Mouse (Mus musculus): ENCODE measurements around the gene Snn. TPM values are rescaled to one million over a fixed set of nuclear protein-coding genes. Genes with fewer than 3 reads are reported as not detected.

The Snn gene
- total RNA-seq, 1 experiment from 2014 or later: 16.7 TPM

DNA sequence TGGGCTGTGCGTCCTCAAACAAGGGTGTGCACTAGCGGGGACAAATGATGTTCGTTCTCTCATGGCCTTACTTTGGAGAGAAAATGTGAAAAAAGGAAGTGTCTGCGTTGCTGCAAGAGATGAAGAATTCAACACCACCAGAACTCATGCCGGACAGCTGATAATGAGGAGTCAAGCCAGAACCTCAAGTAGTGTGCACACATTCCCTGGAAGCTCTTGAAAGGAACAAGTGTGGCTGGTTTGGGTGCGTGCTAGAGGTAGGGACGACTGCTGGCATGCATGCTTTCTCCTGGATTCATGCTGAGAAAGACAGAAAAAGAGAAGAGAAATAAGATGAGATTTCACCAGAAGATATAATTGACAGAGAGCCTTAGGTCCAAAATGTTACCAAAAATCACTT, 13.6 kb upstream of the Snn start:
- no peak for DNase-seq

DNA sequence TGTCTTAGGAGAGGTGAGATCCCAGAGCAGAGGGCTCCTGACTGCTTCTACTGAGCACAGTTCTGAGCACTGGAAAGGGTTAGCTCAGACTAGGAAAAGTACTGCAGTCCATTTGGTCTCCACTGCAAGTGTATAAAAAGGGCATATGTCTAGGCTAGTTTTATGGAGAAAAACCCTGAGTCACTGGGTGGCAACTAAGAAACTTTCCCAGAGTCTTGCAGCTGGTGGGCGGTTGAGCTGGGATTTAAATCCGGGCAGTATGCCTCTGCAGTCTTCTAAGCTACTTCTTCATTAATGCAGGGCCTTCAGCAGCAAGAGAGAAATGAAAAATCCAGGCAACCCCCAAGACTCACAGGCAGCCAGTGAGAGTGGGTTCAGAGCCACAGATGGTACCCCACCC, 10.5 kb upstream of the Snn start:
- no peak for DNase-seq

DNA sequence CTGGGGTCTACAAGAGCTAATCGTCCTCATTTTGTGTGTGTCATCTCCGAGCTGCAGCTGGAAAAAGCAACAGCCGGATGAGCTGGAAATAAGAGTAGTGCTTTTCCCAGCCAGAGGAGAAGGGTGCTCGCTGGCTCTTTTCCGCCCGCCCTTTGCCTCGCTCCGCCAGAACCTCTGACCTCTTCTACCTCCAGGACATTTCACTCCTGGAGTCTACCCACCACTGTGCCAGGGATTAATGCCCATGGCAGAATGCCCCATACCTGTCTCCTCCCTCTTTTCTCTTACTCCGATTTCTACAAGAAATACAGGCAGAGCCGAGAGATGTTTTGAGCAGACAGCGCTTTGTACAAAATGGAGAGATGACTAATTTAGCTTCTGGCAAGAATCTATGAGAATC, 9.6 kb upstream of the Snn start:
- no peak for DNase-seq

DNA sequence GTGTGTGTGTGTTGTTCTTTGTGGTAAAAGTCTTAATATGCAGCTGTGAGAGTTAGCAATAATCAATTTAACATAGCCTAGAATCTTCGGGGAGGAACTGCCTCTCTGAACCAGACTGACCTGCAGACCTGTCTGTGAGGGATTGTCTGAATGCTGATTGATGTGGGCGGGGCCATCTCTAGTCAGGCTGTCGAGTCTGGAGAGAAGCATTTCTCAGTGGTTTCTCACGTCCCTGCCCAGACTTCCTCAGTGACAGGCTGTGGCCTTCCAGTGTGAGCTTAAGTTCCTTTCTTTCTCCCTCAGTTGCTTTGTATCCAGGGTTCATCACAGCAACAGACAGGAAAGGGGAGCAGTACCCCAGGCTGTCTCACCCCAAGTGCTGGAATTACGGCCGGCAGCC, 6.3 kb upstream of the Snn start:
- DNase-seq: no peak

DNA sequence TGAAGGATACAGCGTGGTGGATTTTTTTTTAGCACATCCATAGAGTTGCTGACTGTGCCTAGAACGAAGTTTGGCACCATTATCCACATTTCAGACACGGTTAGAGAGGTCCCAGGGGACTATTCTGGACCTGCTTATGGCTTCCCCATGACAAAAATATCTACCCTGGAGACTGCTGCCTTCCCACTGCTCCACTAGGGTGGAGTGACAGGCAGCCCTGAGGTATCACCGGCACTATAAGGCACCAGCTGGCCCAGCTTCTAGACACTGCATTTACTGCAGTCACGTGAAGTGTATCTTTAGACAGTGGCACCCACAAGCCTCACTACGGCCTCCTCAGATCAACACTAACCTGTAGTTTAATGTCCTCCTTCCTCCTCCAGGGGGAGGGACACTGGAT, 5.9 kb upstream of the Snn start:
- DNase-seq: no peak

DNA sequence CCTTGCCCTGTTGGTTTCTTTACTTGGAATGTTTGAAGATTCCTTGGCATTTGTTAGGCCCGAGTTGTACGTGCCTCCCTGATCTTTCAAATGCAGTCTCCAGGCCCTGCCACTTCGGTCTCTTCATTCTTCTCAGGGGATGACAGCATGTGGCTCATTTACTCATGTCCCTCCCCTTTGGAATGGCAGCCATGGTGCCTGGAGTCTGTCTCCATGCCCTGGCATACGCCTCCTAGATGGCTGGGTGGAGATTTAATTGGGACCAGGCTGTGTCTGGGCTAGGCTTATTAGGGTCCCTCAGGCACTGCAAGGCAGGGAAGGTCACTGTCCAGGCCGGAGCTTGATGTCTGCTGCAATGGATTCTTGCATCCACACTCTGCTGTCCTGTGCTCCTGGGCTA, 4.8 kb upstream of the Snn start:
- no peak for DNase-seq

DNA sequence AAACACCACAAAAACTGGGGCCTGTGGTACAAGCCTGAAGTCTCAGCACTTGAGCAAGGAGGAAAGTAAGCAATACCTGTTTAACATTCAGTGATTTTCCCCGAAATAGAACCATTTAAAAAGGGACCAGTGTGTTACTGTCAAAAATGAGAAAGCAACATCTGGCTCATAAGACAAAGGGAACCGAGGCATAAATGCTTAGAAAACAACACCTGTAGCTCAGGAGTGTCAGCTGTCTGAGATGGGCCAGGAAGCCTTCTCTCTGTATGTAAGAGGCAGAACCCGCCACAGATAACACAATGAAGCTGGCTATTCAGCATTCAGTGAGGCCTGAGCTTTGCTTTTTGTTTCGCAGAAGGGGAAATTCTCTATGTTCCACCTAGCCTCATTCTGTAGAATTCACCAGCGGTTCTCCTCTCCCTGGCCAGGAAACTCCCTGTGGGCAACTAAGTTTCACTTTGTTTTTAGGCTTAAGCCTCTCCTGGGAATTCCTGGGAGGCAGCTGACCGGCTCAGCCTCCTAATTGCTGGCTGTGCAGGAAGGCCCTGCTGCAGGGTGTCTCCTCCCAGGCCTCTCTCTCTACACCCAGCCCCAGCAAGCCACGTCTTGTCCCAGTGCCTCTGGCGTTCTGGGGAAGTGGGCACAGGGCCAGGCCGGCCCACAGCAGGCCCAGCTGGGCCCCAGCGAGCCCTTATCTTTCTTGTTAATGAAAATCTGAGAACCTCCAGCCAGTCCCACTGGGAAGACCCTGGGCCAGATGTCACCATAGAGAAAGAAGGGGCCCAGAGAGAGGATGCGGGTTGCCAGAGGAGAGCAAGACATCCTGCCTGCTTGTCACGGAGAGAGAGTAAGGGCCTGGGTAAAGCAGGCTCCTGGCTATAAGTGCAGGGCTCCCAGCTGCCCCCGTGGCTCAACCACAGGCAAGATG, 2.3 kb downstream of the Snn start:
- peak; percentile 76 for DNase-seq

DNA sequence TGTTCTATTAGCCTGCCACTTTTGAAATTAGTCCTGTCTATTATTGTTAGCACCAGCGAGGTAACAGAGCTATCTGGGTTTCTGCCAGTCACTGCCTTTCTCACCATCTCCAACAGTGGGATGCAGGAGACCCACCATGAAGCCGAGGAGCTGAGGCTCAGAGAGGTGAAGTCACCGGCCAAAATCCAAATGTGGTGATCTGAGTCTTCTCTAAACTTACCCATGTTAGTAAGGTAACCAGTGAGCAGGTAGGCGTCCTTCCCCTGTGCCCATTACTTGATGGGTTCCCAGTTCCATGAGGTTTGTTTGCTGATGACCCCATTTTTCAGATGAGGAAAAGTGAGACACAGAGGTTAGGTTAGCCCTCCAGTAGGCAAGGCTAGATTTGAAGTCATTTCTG, 3.6 kb downstream of the Snn start:
- DNase-seq: no peak

DNA sequence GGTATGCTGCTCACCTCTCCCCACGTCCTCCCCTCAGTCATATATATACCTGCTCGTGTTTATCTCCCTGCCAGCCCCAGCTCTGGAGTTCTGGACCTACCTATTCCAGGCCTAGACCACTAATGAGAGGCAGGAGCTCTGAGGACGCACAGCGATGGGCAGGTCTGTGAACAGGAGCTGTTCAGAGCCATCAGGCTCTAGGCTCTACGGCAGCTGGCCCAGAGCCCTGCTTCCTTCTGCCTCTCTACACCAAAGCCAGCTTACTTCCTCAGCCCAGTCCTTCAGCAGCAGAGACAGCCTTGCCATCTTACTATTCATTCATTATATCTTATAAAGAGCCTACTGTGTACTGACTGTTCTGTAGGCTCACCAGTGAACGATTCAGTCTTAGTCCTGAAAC, 4.0 kb downstream of the Snn start:
- no peak for DNase-seq

DNA sequence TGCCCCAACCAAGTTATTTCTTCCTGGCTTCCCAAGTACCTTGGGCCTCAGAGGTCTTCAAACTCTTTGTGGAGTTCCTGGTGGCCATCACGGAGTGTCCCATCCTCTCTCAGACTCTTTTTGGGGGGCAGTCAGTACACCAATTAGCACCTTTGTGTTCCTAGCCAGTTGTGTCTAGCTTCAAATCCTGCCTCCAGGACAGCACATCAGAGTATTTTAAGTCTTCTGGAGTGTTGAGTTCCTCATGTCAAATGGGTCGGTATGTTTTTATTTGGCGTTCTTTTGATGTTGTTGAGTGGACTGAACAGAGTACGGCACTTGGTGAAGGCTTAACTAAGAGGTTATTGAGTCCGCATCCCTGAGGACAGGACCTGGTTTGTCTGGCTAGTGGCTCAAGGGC, 4.7 kb downstream of the Snn start:
- DNase-seq: no peak

DNA sequence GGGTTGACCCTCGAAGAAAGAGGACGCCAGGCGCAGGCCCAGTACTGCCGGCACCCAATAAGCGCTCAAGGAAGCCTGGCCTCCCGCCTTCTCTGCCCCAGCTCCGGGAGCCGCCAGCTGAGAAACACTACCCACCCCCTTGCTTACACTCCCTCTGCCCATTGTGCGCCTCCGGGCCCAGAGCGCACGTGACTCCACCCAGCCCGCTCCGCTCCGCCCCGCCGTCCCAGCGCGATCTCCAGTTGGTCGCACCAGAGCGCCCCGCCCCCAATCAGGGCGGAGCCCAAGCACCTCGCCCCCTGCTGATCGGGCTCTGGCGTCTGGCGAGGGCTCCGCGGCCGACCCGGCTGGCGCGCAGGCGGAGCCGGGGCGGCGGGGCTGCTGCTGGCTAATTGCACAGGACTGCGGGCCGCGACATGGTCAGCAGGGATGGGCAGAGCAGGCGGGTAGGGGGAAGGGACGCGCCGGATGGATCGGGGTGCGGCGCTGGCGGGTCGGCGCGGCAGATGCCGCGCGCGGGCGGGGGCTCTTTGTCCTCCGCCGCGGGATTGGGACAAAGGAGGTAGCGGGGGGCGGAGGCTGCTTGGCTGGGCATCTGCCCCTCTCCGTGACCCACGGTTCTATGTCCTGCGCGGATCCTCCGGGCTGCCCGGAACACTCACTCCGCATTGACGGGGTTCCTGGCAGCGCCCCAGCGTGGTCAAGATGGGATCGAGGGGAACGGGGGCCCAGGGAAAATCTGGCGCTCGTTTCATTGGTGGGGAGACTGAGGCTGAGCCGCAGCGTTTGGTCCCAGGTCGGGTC, 5.5 kb downstream of the Snn start, which contains the start of gene Litaf:
TSS of gene Litaf (minus strand) at position 129 of the 804 bp plus-strand sequence.
- DNase-seq: peak; percentile 99

DNA sequence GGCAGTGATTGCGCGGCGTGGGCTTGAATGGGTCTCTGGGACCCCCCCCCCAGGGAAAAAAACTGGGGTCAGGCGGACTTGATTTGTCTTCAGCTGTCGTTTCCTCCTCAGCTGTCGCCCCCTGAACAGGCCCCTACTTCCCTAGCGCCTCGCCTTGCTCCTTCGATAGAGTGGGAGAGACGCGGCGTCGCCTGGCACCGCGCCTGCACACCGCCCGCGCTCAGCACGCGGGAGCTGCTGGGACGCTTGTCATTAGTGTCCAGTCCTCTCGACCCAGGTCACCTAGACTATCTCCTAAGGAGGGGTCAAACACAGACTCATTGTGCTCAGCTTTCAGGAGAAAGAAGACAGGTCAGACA, 6.1 kb downstream of the Snn start:
- peak; percentile 51 for DNase-seq

DNA sequence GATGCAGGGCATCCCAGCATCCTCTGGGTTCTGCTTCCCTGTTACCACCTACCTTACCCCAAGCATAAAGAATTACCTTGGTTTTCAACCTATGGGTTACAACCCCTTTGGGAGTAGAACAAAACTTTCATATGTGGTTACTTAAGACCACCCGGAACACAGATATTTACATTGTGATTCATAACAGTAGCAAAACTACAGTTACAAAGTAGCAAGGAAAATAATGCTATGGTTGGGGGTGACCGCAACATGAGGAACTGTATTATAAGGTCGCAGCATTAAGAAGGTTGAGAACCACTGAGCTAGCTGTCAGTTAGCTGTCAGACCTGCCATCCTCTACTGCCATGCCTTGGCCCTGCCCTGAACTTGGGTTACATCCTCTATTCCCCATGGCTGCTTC, 7.9 kb downstream of the Snn start:
- DNase-seq: no peak

DNA sequence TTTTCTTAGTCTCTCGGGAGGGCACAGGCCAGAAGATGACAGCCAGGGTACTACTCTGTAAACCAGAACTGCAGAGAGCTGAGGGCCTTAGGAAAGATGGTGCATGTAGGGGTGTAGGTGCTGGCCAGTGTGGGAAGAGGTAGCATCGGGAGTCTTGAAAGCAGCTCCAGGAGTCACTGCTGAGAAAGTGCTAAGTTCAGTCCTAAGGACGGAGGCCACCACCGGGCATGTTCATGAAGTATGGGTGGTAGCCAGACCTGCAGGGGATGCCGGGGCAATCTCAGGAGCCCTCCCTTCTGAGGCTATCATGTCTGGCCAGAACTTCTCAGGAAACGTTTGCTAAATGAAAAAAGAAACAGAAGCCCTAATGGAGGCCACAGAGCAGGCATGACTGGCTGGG, 8.5 kb downstream of the Snn start:
- DNase-seq: no peak

DNA sequence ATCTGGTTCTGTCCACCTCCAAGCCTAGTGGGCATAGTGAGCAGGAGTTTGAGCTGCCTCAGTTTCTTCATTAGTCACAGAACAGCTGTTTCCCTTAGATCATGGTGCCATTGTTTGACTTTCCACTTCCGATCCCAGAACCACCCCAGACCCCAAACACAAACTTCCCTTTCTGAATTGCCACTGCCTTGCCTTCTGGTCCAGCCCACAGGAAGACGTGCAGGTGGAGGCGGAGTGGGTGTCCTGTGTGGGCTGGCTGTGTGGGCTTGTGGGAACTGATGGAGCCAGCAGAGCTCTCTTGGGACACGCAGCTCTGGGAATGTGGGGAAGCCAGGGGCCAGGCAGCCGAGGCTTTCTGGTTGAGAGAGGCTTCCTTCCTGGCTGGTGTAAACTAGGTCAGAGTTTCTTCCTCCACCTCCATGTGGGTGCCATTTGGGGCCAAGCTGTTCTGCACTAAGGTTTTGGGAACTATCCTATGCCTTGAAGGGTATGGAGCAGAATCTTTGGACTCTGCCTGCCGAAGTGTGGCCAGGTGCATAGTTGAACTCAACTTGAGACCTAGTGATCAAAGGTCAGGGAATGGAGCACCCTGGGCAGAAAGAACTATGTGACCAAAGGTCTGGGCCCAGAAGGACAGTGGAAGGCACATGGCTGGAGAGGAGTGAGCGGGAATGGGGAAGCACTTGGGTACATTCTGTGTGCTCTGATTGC, 9.1 kb downstream of the Snn start:
- no peak for DNase-seq

DNA sequence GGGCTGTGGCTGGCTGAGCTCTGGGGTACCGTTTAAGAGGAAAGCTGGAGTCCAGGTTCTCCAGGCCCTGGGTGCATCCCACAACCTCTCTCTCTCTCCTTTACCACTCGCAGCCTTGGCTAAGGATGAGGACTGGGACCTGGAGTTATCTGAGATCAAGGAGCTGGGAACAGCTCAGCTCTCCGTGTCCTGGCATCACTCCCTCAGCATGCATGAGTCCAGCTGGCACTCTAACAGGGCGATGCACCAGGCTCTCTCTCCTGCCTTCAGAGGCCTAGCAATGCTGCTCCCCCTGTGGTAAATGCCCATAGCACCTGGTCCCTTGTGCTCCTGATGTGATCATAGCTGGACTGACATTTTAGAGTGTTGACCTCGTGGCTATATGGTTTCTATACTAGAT, 10.4 kb downstream of the Snn start:
- DNase-seq: peak; percentile 49

DNA sequence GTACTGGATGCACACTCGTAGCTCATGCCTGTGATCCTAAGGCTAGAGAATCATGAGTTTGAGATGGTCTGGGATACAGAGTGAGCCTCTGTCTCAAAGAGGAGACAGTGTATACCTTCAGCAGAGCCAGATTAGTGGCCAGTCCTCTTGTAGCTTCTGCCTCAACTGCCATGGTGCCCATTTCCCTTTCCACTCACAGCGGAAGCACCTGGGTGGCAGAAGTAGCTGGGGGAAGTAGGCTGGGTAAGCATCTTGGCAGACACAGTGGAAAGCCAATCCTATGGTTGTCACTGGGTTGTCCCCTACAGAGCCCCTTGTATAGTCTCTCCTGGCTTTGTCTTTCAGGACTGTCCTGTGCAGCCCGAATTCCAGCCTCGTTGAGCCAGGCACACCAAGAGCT, 11.1 kb downstream of the Snn start:
- no peak for DNase-seq

DNA sequence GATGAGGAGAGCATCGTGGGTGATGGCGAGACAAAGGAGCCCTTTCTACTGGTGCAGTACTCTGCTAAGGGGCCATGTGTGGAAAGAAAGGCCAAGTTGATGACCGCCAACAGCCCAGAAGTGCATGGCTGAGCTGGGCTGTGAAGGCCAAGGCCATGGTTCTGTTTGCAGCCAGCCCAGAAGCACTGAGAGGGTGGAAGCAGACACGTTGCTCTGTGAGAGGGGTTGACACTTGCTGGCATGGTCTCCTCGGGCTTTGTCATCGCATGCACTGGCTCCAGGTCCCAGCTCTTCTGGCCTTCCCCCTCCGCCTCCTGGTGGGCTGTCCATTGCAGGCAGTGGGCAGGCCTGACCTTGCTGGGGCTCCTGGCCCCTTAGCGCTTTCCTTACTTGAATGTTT, 11.7 kb downstream of the Snn start:
- peak; percentile 54 for DNase-seq

DNA sequence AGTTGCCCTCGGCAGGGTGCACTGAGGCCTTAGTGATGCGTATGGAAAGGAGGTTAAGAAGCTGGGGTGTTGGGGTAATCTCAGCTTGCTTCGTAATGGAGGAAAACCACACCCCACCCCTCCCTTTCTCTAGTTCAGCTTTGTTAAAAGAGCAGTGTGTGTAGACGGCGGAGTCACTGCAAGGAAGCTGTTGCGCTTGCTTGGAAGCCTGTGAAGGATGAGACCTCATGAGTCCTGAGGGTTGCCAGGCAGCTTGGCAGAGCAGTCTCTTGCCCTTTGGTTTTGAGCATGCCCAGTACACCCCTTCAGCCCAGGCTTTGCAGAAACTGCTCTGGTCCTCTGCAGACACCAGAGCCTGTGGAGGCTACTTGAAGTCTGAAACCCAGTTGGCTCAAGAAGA, 12.3 kb downstream of the Snn start:
- DNase-seq: no peak

DNA sequence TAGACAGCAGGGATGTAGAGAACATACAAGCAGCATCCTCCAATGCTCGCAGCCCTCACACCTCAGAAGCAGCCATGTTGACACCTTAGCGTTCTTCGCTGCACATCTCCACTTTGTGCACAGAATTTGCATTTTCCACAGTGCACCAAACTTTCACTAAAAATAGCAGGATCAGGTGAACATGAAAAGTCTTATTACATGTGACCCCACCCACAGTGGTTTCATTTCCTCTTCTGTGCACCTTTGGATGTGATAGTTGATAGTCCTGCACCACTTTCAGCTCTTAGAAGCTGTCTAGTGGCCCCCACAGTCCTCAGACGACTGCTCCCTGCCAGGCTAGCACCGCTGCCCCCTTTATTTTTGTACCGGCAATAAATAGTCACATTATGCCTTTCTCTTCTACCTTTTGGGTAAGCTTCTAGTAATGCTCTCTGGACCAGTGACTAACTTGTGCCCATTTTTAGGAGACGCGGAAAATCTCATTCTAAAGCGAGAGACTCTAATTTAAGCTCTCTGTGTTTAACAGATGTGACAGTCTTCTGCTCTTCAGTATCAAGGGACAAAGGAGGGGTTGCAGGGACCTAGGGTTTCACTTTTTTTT, 17.0 kb downstream of the Snn start:
- DNase-seq: no peak

DNA sequence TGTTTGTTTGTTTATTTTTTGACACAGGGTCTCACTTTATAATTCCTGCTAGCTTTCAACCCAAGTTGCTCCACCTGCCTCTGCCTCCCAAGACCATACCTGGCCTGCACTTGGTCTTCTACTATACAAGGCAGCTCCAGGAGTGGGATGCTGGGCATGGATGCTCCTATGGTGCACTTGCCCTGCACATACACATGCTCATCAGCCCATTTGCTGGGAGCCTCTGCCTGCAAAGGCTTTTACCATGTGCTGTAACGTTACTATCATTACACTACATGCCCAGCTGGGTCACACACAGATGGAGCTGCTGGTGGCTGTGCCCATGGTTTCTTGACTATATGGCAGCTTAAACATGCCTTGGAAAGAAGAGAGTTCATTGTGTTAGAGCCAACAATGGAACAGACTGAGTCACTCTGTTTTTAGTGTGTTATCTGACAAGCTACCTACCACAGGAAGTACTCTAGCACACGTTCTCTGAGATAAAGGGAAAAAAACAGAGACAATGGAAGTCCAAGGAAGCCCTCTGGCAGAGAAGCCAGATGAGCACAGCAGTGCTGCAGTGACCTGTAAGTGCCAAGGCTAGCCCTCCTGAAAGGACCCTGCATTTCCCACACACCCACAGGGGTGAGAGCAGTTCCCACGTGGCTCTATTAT, 17.6 kb downstream of the Snn start:
- DNase-seq: no peak

DNA sequence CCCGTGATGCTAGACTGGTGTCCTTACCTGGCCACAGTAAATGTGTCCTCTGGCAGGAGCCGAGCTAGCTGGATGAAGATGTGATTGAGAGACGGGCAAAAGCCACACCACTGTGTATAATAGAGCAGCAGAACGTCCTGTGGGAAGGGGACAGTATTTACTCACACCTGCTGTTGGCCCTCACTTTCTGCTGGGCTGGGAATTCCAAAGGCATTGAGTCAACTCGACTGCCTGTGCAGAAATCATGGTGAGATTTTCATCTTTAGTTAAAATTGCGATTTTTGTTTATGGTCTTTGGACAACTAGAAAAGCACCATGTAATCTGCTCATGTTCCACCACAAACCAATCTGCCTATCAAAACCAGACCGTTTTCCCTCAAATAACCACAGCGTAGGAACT, 23.4 kb downstream of the Snn start:
- DNase-seq: no peak

All from adrenal gland, postnatal 25 days (tissue).